Mouse (Mus musculus) MEL (cell line): ENCODE measurements around the gene Casp2. TPM values are rescaled to one million over a fixed set of nuclear protein-coding genes. Genes with fewer than 3 reads are reported as not detected.

Experiments used
- DNase-seq: peaks from one replicate; pipeline ENCODE4 v3.0.0; 2011; ENCODE audit warnings: low read depth, low spot score
- H3K27ac ChIP-seq: 2 replicates; pipeline ENCODE4 v1.5.1; 2012; ENCODE audit warnings: low read depth, mild to moderate bottlenecking, control low read depth, low read length, moderate library complexity; ENCODE audit not compliant: control insufficient read depth
- H3K27me3 ChIP-seq, 2 experiments: fragments of 150-350 bp in 1 of 2; sonication (generic) in 1 of 2; 2 replicates each; pipeline ENCODE4 v1.6.1; 2012; ENCODE audit warnings: low read length in 2 of 2, mild to moderate bottlenecking in 2 of 2, improper control_type of control experiment in 1 of 2, moderate library complexity in 1 of 2; ENCODE audit not compliant: insufficient read depth in 2 of 2, control insufficient read depth in 1 of 2
- H3K36me3 ChIP-seq, 2 experiments: 2 replicates each; pipeline ENCODE4 v1.6.1; 2012 to 2014; ENCODE audit warnings: low read length in 2 of 2, improper control_type of control experiment in 1 of 2, inconsistent platforms in 1 of 2, mild to moderate bottlenecking in 1 of 2; ENCODE audit not compliant: insufficient read depth in 2 of 2, control insufficient read depth in 1 of 2
- H3K4me1 ChIP-seq, 2 experiments: fragments of 150-350 bp in 1 of 2; sonication (generic) in 1 of 2; 2 replicates each; pipeline ENCODE4 v1.6.1; 2012; ENCODE audit warnings: low read length in 2 of 2, improper control_type of control experiment in 1 of 2, mild to moderate bottlenecking in 1 of 2; ENCODE audit not compliant: insufficient read depth in 2 of 2, control insufficient read depth in 1 of 2
- H3K4me3 ChIP-seq, 2 experiments: fragments of 150-350 bp in 1 of 2; sonication (generic) in 1 of 2; 2 replicates each; pipeline ENCODE4 v1.5.1; 2012; ENCODE audit warnings: low read depth in 2 of 2, low read length in 2 of 2, mild to moderate bottlenecking in 2 of 2, moderate library complexity in 2 of 2, control low read depth in 1 of 2, improper control_type of control experiment in 1 of 2; ENCODE audit not compliant: control insufficient read depth in 1 of 2, insufficient read depth in 1 of 2
- H3K79me2 ChIP-seq: 2 replicates; pipeline ENCODE4 v1.6.1; 2012; ENCODE audit warnings: mild to moderate bottlenecking, low read length, moderate library complexity; ENCODE audit not compliant: control insufficient read depth, poor library complexity, insufficient read depth
- H3K9ac ChIP-seq: 2 replicates; pipeline ENCODE4 v1.6.1; 2012; ENCODE audit warnings: low read depth, mild to moderate bottlenecking, control low read depth, low read length, moderate library complexity; ENCODE audit not compliant: control insufficient read depth, poor library complexity, severe bottlenecking
- H3K9me3 ChIP-seq: fragments of 150-350 bp; sonication (generic); replicated peaks from 2 replicates; pipeline ENCODE4 v1.6.1; 2012; ENCODE audit warnings: mild to moderate bottlenecking, low read length, improper control_type of control experiment, moderate library complexity; ENCODE audit not compliant: insufficient read depth
- BHLHE40 ChIP-seq: IDR thresholded peaks from 2 replicates; pipeline ENCODE4 v1.6.1; 2012; ENCODE audit warnings: low read depth, mild to moderate bottlenecking, inconsistent platforms, low read length, improper control_type of control experiment, borderline replicate concordance
- CHD2 ChIP-seq: IDR thresholded peaks from 2 replicates; pipeline ENCODE4 v1.6.1; 2011; ENCODE audit warnings: low read length, improper control_type of control experiment
- CTCF ChIP-seq, 3 experiments: IDR thresholded peaks in 2 of 3; conservative IDR thresholded peaks in 1 of 3; 2 replicates each; pipeline ENCODE4 v1.5.1; 2011 to 2012; ENCODE audit warnings: low read length in 3 of 3, low read depth in 2 of 3, mild to moderate bottlenecking in 2 of 3, improper control_type of control experiment in 1 of 3, inconsistent platforms in 1 of 3, mixed read lengths in 1 of 3, moderate library complexity in 1 of 3; ENCODE audit not compliant: control insufficient read depth in 1 of 3, insufficient read depth in 1 of 3, poor library complexity in 1 of 3, severe bottlenecking in 1 of 3
- EP300 ChIP-seq, 2 experiments: IDR thresholded peaks; 2 replicates each; pipeline ENCODE4 v1.6.1; 2011; ENCODE audit warnings: improper control_type of control experiment in 2 of 2, low read length in 2 of 2, low read depth in 1 of 2, mild to moderate bottlenecking in 1 of 2
- ETS1 ChIP-seq: IDR thresholded peaks from 2 replicates; pipeline ENCODE4 v1.6.1; 2012; ENCODE audit warnings: low read depth, mild to moderate bottlenecking, inconsistent platforms, low read length, improper control_type of control experiment, moderate library complexity
- HCFC1 ChIP-seq: IDR thresholded peaks from 2 replicates; pipeline ENCODE4 v1.6.1; 2012; ENCODE audit warnings: low read depth, mild to moderate bottlenecking, inconsistent platforms, low read length, improper control_type of control experiment, moderate library complexity
- KAT2A ChIP-seq: conservative IDR thresholded peaks from 2 replicates; pipeline ENCODE4 v1.6.1; 2012; ENCODE audit warnings: low read depth, low read length, improper control_type of control experiment, inconsistent platforms
- MAFK ChIP-seq: IDR thresholded peaks from 2 replicates; pipeline ENCODE4 v1.6.1; 2011; ENCODE audit warnings: low read depth, mild to moderate bottlenecking, low read length, improper control_type of control experiment, borderline replicate concordance
- MAZ ChIP-seq: IDR thresholded peaks from 2 replicates; pipeline ENCODE4 v1.6.1; 2012; ENCODE audit warnings: low read depth, mild to moderate bottlenecking, inconsistent platforms, low read length, improper control_type of control experiment
- MXI1 ChIP-seq: IDR thresholded peaks from 2 replicates; pipeline ENCODE4 v1.6.1; 2011; ENCODE audit warnings: mild to moderate bottlenecking, low read depth, low read length, improper control_type of control experiment
- NELFE ChIP-seq: IDR thresholded peaks from 2 replicates; pipeline ENCODE4 v1.6.1; 2011; ENCODE audit warnings: low read depth, low read length, improper control_type of control experiment
- POLR2AphosphoS2 ChIP-seq: IDR thresholded peaks from 2 replicates; pipeline ENCODE4 v1.6.1; 2011; ENCODE audit warnings: low read length, improper control_type of control experiment
- POLR2AphosphoS5 ChIP-seq: IDR thresholded peaks from 2 replicates; pipeline ENCODE4 v1.6.1; 2012; ENCODE audit warnings: low read depth, borderline replicate concordance, mild to moderate bottlenecking, inconsistent platforms, low read length, moderate library complexity, mixed read lengths
- RCOR1 ChIP-seq: IDR thresholded peaks from 2 replicates; pipeline ENCODE4 v1.6.1; 2012; ENCODE audit warnings: low read depth, mild to moderate bottlenecking, inconsistent platforms, low read length, improper control_type of control experiment
- SMC3 ChIP-seq: IDR thresholded peaks from 2 replicates; pipeline ENCODE4 v1.6.1; 2011; ENCODE audit warnings: low read depth, low read length, improper control_type of control experiment
- TBP ChIP-seq: IDR thresholded peaks from 2 replicates; pipeline ENCODE4 v1.8.0; 2011; ENCODE audit warnings: low read depth, low read length, improper control_type of control experiment
- UBTF ChIP-seq: IDR thresholded peaks from 2 replicates; pipeline ENCODE4 v1.6.1; 2012; ENCODE audit warnings: low read depth, mild to moderate bottlenecking, inconsistent platforms, low read length, improper control_type of control experiment, moderate library complexity, borderline replicate concordance; ENCODE audit not compliant: insufficient read depth
- USF1 ChIP-seq: IDR thresholded peaks from 2 replicates; pipeline ENCODE4 v1.6.1; 2014; ENCODE audit warnings: low read depth, mild to moderate bottlenecking, inconsistent platforms, low read length, improper control_type of control experiment, moderate library complexity
- USF2 ChIP-seq, 2 experiments: IDR thresholded peaks; 2 replicates each; pipeline ENCODE4 v1.6.1; 2011 to 2012; ENCODE audit warnings: improper control_type of control experiment in 2 of 2, low read length in 2 of 2, borderline replicate concordance in 1 of 2, inconsistent platforms in 1 of 2, low read depth in 1 of 2, mild to moderate bottlenecking in 1 of 2; ENCODE audit not compliant: insufficient read depth in 1 of 2
- ZC3H11A ChIP-seq: IDR thresholded peaks from 2 replicates; pipeline ENCODE4 v1.6.1; 2012; ENCODE audit warnings: low read depth, mild to moderate bottlenecking, inconsistent platforms, low read length, improper control_type of control experiment
- ZKSCAN1 ChIP-seq: IDR thresholded peaks from 2 replicates; pipeline ENCODE4 v1.6.1; 2012; ENCODE audit warnings: low read depth, mild to moderate bottlenecking, inconsistent platforms, low read length, improper control_type of control experiment, moderate library complexity
- ZMIZ1 ChIP-seq: IDR thresholded peaks from 2 replicates; pipeline ENCODE4 v1.6.1; 2012; ENCODE audit warnings: low read depth, mild to moderate bottlenecking, inconsistent platforms, low read length, improper control_type of control experiment, moderate library complexity
- polyA plus RNA-seq, 2 experiments: library from polyadenylated mRNA; stranded (reverse) in 1 of 2; unstranded in 1 of 2; fragments of >175 nt in 1 of 2; fragments of >200 nt in 1 of 2; gene quantifications; 2 replicates each; pipeline versions ENCODE4 v1.2.1 to v1.2.4; 2012; ENCODE audit warnings: low replicate concordance in 2 of 2, low read depth in 1 of 2; ENCODE audit not compliant: insufficient read length in 2 of 2, insufficient read depth in 1 of 2, missing spikeins in 1 of 2
- total RNA-seq: library from RNA; depleted of rRNA; stranded (reverse); fragments of 300-350 nt; gene quantifications from 2 replicates; pipeline ENCODE4 v1.2.3, GENCODE M21; 2012

Gene Casp2
- total and polyA plus RNA-seq, 3 experiments, result 21.3 to 42.3 TPM; not detected in 1

DNA sequence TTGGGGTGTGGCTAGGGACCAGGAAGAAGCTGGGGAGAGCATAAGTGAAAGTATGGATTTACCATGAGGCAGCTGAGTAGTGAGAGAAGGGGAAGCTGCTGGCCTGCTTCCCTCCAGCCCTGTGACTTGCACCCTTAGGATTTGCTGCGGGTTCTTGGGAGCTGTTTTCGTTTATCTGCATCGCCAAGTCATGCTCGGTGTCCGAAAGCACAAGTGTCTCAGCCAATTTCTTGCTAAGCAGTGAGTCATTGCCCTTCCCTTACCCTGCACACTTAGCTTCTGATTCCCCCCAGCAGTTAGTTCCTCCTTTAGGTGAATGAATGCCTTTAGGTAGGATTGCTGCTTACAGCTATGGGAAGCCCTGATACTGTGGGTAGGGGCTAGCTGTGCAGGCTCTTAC, 34.6 kb downstream of the Casp2 start (continued):
- TF ChIP-seq ETS1, result peak; percentile 57

GRCm38 (mm10) chr6:42309816-42310378, 45.1 kb downstream of the Casp2 start:
- H3K9ac ChIP-seq, result no peak overlapping the region
- TF ChIP-seq USF1 (no peak), KAT2A (no peak), NELFE (no peak), SMC3 (0 out of 2 replicates have a peak, but pooled peaks have one; percentile 4), POLR2AphosphoS5 (no peak), CTCF (IDR thresholded peaks at IDR 0.05 in 2 of 3, conservative IDR thresholded peaks at IDR 0.05 in 1 of 3; ENCODE audit: control insufficient read depth in 1 of 3, insufficient read depth in 1 of 3, low read depth in 2 of 3, low read length in 3 of 3, poor library complexity in 1 of 3, severe bottlenecking in 1 of 3) (peak in 2 of 3 experiments; percentile 14 to 25; a peak in 3 of 6 replicates)
- no peak for DNase-seq
- H3K36me3 ChIP-seq, result peaks cover 0 to 16% of the 10 kb centered on the region in 2 experiments; a peak in 2 of 4 replicates
- H3K27ac ChIP-seq, result no peak overlapping the region
- H3K27me3 ChIP-seq, result no peaks in the 10 kb centered on the region
- no peak overlapping the region for H3K4me3 ChIP-seq
- H3K4me1 ChIP-seq, result peaks cover 3 to 11% of the 10 kb centered on the region in 2 experiments; a peak in 3 of 4 replicates
- no peaks in the 10 kb centered on the region for H3K79me2 ChIP-seq
- H3K9me3 ChIP-seq, result no peaks in the 10 kb centered on the region

DNA sequence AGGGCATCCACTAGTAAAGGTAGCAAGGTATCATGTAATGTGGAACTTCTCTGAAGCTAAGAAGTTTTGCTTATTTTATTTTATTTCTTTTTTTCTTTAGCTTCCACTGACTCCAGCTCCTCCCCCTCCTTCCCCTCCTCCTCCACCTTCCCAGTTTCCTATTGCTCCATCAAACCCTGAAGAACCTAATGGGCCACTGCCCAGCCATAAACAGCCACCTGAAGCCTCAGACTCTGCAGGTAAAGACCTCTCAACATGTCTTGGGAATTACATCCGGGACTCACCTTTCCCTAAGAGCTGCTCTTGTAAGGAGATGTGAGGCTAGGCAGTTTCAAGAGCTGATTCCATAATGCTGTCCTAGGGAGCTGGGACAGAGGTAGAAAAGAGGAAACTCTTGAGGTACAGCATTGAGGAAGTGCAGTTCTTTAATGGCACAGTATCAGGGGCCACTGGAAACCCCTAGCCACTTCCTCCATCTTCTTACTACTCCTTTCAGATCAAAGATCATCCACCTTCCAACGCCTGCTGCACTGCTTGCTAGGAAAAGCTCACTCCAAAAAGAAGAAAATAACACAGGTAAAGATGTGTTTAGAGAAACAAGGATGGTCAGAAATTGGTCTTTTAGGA, 45.8 kb downstream of the Casp2 start:
- Histone ChIP-seq H3K4me3 (no peak overlapping the region), H3K9ac (no peak overlapping the region), H3K9me3 (no peaks in the 10 kb centered on the region), H3K27ac (no peak overlapping the region), H3K4me1 (peaks cover 3 to 11% of the 10 kb centered on the region in 2 experiments; a peak in 3 of 4 replicates), H3K36me3 (peaks cover 0 to 16% of the 10 kb centered on the region in 2 experiments; a peak in 2 of 4 replicates), H3K27me3 (no peaks in the 10 kb centered on the region), H3K79me2 (no peaks in the 10 kb centered on the region)
- TF ChIP-seq MAZ, result no peak
- TF ChIP-seq TBP, result no peak
- TF ChIP-seq CHD2, result no peak
- no peak for TF ChIP-seq BHLHE40
- TF ChIP-seq UBTF, result no peak
- no peak for TF ChIP-seq ZC3H11A
- no peak for TF ChIP-seq SMC3
- TF ChIP-seq HCFC1, result no peak
- TF ChIP-seq ZMIZ1, result no peak
- TF ChIP-seq RCOR1, result 0 out of 2 replicates have a peak, but pooled peaks have one; percentile 35
- TF ChIP-seq MAFK, result no peak
- TF ChIP-seq POLR2AphosphoS2, result no peak
- TF ChIP-seq EP300 (IDR thresholded peaks at IDR 0.05; ENCODE audit: low read depth in 1 of 2, low read length in 2 of 2), result peak in 1 of 2 experiments; percentile 75; a peak in 2 of 4 replicates
- TF ChIP-seq MXI1, result no peak
- TF ChIP-seq ZKSCAN1, result no peak
- TF ChIP-seq USF2 (IDR thresholded peaks at IDR 0.05; ENCODE audit: borderline replicate concordance in 1 of 2, insufficient read depth in 1 of 2, low read depth in 1 of 2, low read length in 2 of 2), result no peak
- no peak for TF ChIP-seq CTCF (IDR thresholded peaks at IDR 0.05 in 2 of 3, conservative IDR thresholded peaks at IDR 0.05 in 1 of 3; ENCODE audit: control insufficient read depth in 1 of 3, insufficient read depth in 1 of 3, low read depth in 2 of 3, low read length in 3 of 3, poor library complexity in 1 of 3, severe bottlenecking in 1 of 3)
- peak; percentile 75 for DNase-seq
